Mouse (Mus musculus): Measurements from ENCODE around the gene Bpgm. TPM values are rescaled to one million over a fixed set of nuclear protein-coding genes. Genes with fewer than 3 reads are reported as not detected.

Gene Bpgm
- polyA plus RNA-seq, 1 experiment from 2014 or later: 9.9 TPM

Other genes with a start within 250 kb of the Bpgm start
- 115 to 197 TPM (median 149 TPM) in 3 replicates for gene Akr1b3, start 158.7 kb upstream of the Bpgm start, polyA plus RNA-seq (2018)
- 17.3 to 79.9 TPM (median 28.5 TPM) in 3 replicates for gene Akr1b8, start 122.1 kb upstream of the Bpgm start, polyA plus RNA-seq (2018)
- 47.7 to 57.8 TPM (median 55.7 TPM) in 3 replicates for gene Akr1b10, start 92.0 kb upstream of the Bpgm start, polyA plus RNA-seq (2018)
- gene Akr1b7, start 63.9 kb upstream of the Bpgm start, polyA plus RNA-seq (2018): not detected in 3 replicates
- gene Cald1, start 122.3 kb downstream of the Bpgm start, polyA plus RNA-seq (2018): 0.71 to 4.8 TPM (median 1.5 TPM) in 3 replicates

Measured in macrophage (primary cell).